Mouse (Mus musculus): ENCODE results near the gene Shd. TPM values are rescaled to one million over a fixed set of nuclear protein-coding genes. Genes with fewer than 3 reads are reported as not detected.
"Not testable (repeated sequence)": the region's sequence is repeated elsewhere in the genome, so short reads cannot be mapped to it uniquely, and the experiment has no call there.

Gene Shd
- 65.1 and 77.9 TPM in 2 replicates for polyA plus RNA-seq (2014; fragmentation: Nextera tagmentation; extraction: Ambion mirVana)

GRCm38 (mm10) chr17:55969966-55970891 is at the start of gene Shd:
Gene Shd (plus strand): TSS chr17:55970467.
- H3K4me1 ChIP-seq (replicated peaks; ENCODE audit: control insufficient read depth, insufficient read depth, low read length) = peaks cover 13% of the 10 kb centered on the region
- H3K27me3 ChIP-seq (ENCODE audit: control insufficient read depth, insufficient read depth, low read length) = no peaks in the 10 kb centered on the region
- no peaks in the 10 kb centered on the region for H3K9me3 ChIP-seq (ENCODE audit: control insufficient read depth, low read length)
- peak; percentile 90 for DNase-seq (ENCODE audit: low spot score)
- peak within 1 kb of the TSS; percentile 91 for H3K4me2 ChIP-seq (ENCODE audit: low read depth, low read length, severe bottlenecking)
- H3K27ac ChIP-seq (ENCODE audit: low read depth, low read length) = peak within 1 kb of the TSS; percentile 75
- H3K4me3 ChIP-seq (ENCODE audit: low read depth, low read length) = peak within 1 kb of the TSS; percentile 57
- H3K9ac ChIP-seq (ENCODE audit: low read length) = peak within 1 kb of the TSS; percentile 85
- ATAC-seq (replicated peaks; ENCODE audit: low FRiP score) = peak; percentile 80
- peaks cover 2% of the 10 kb centered on the region; the same call in 1 of the 2 replicates for H3K36me3 ChIP-seq (ENCODE audit: control insufficient read depth, insufficient read depth, low read length)
- 7% methylated on average over 55 of the region's 55 CpGs for WGBS

- H3K4me1 ChIP-seq (replicated peaks; ENCODE audit: control insufficient read depth, insufficient read depth, low read length) = no peaks in the 10 kb centered on the region
- H3K27me3 ChIP-seq (ENCODE audit: control insufficient read depth, insufficient read depth, low read length) = no peaks in the 10 kb centered on the region
- WGBS = 2% methylated on average over 28 of the region's 33 CpGs
- peak overlapping the region; percentile 70 for H3K4me2 ChIP-seq (ENCODE audit: low read depth, low read length, severe bottlenecking)
- peak; percentile 98 for ATAC-seq (replicated peaks; ENCODE audit: low FRiP score)
- peak overlapping the region; percentile 62; the same call in 1 of the 2 replicates for H3K27ac ChIP-seq (ENCODE audit: low read depth, low read length)
- H3K4me3 ChIP-seq (ENCODE audit: low read depth, low read length) = peak overlapping the region; percentile 46
- no peaks in the 10 kb centered on the region for H3K9me3 ChIP-seq (ENCODE audit: control insufficient read depth, low read length)
- no peaks in the 10 kb centered on the region for H3K36me3 ChIP-seq (ENCODE audit: control insufficient read depth, insufficient read depth, low read length)
- H3K9ac ChIP-seq (ENCODE audit: low read length) = peak overlapping the region; percentile 73
- peak; percentile 87 for DNase-seq (ENCODE audit: low spot score)
These were observed 38.4 kb upstream of the Shd start for GRCm38 (mm10) chr17:55931553-55932502.

GRCm38 (mm10) chr17:55932635-55933034 is 37.6 kb upstream of the Shd start:
- Histone ChIP-seq H3K4me1 (replicated peaks; ENCODE audit: control insufficient read depth, insufficient read depth, low read length) (no peaks in the 10 kb centered on the region), H3K4me3 (ENCODE audit: low read depth, low read length) (peak overlapping the region; percentile 46), H3K4me2 (ENCODE audit: low read depth, low read length, severe bottlenecking) (peak overlapping the region; percentile 70; the same call in 1 of the 2 replicates), H3K27ac (ENCODE audit: low read depth, low read length) (no peak overlapping the region), H3K27me3 (ENCODE audit: control insufficient read depth, insufficient read depth, low read length) (no peaks in the 10 kb centered on the region), H3K9me3 (ENCODE audit: control insufficient read depth, low read length) (no peaks in the 10 kb centered on the region), H3K9ac (ENCODE audit: low read length) (peak overlapping the region; percentile 12; the same call in 1 of the 2 replicates), H3K36me3 (ENCODE audit: control insufficient read depth, insufficient read depth, low read length) (no peaks in the 10 kb centered on the region)
- ATAC-seq (replicated peaks; ENCODE audit: low FRiP score) (peak; percentile 19; the same call in 1 of the 2 replicates), DNase-seq (ENCODE audit: low spot score) (no peak)
- 79% methylated on average over 2 of the region's 2 CpGs for WGBS

- no peak overlapping the region for H3K27ac ChIP-seq (ENCODE audit: low read depth, low read length)
- ATAC-seq (replicated peaks; ENCODE audit: low FRiP score) = no peak
- H3K27me3 ChIP-seq (ENCODE audit: control insufficient read depth, insufficient read depth, low read length) = no peaks in the 10 kb centered on the region
- no peaks in the 10 kb centered on the region for H3K9me3 ChIP-seq (ENCODE audit: control insufficient read depth, low read length)
- H3K4me3 ChIP-seq (ENCODE audit: low read depth, low read length) = no peak overlapping the region
- no peak overlapping the region for H3K4me2 ChIP-seq (ENCODE audit: low read depth, low read length, severe bottlenecking)
- H3K9ac ChIP-seq (ENCODE audit: low read length) = no peak overlapping the region
- WGBS = 94% methylated on average over 15 of the region's 15 CpGs
- no peaks in the 10 kb centered on the region for H3K36me3 ChIP-seq (ENCODE audit: control insufficient read depth, insufficient read depth, low read length)
- peak; percentile 45 for DNase-seq (ENCODE audit: low spot score)
- H3K4me1 ChIP-seq (replicated peaks; ENCODE audit: control insufficient read depth, insufficient read depth, low read length) = no peaks in the 10 kb centered on the region
These were observed 37.1 kb upstream of the Shd start for GRCm38 (mm10) chr17:55933191-55933590.

- ATAC-seq (replicated peaks; ENCODE audit: low FRiP score); H3K27me3 ChIP-seq (ENCODE audit: control insufficient read depth, insufficient read depth, low read length); DNase-seq (ENCODE audit: low spot score); H3K9me3 ChIP-seq (ENCODE audit: control insufficient read depth, low read length); H3K4me1 ChIP-seq (replicated peaks; ENCODE audit: control insufficient read depth, insufficient read depth, low read length); H3K36me3 ChIP-seq (ENCODE audit: control insufficient read depth, insufficient read depth, low read length); H3K9ac ChIP-seq (ENCODE audit: low read length); H3K27ac ChIP-seq (ENCODE audit: low read depth, low read length): not testable (repeated sequence)
- WGBS = 35% methylated on average over 10 of the region's 10 CpGs
- H3K4me2 ChIP-seq (ENCODE audit: low read depth, low read length, severe bottlenecking) = peak overlapping the region; percentile 64
- H3K4me3 ChIP-seq (ENCODE audit: low read depth, low read length) = peak overlapping the region; percentile 38
These were observed 25.8 kb upstream of the Shd start for GRCm38 (mm10) chr17:55944387-55944865.

GRCm38 (mm10) chr17:55944866-55945682 is 25.2 kb upstream of the Shd start:
- under 1% methylated on average over 50 of the region's 56 CpGs for WGBS
- H3K27me3 ChIP-seq (ENCODE audit: control insufficient read depth, insufficient read depth, low read length); H3K9me3 ChIP-seq (ENCODE audit: control insufficient read depth, low read length); H3K36me3 ChIP-seq (ENCODE audit: control insufficient read depth, insufficient read depth, low read length); H3K4me1 ChIP-seq (replicated peaks; ENCODE audit: control insufficient read depth, insufficient read depth, low read length): not testable (repeated sequence)
- peak overlapping the region; percentile 38 for H3K4me3 ChIP-seq (ENCODE audit: low read depth, low read length)
- H3K4me2 ChIP-seq (ENCODE audit: low read depth, low read length, severe bottlenecking) = peak overlapping the region; percentile 64
- H3K9ac ChIP-seq (ENCODE audit: low read length) = peak overlapping the region; percentile 56
- H3K27ac ChIP-seq (ENCODE audit: low read depth, low read length) = peak overlapping the region; percentile 77
- peak; percentile 97 for ATAC-seq (replicated peaks; ENCODE audit: low FRiP score)
- peak; percentile 79 for DNase-seq (ENCODE audit: low spot score)

GRCm38 (mm10) chr17:55945696-55946095 is 24.6 kb upstream of the Shd start:
- H3K4me1 ChIP-seq (replicated peaks; ENCODE audit: control insufficient read depth, insufficient read depth, low read length) = peaks cover 3% of the 10 kb centered on the region; the same call in 1 of the 2 replicates
- ATAC-seq (replicated peaks; ENCODE audit: low FRiP score) (0 out of 2 replicates have a peak, but pooled peaks have one; percentile 0), DNase-seq (ENCODE audit: low spot score) (no peak)
- no peak overlapping the region for H3K27ac ChIP-seq (ENCODE audit: low read depth, low read length)
- H3K9me3 ChIP-seq (ENCODE audit: control insufficient read depth, low read length) = no peaks in the 10 kb centered on the region
- H3K36me3 ChIP-seq (ENCODE audit: control insufficient read depth, insufficient read depth, low read length) = no peaks in the 10 kb centered on the region
- H3K9ac ChIP-seq (ENCODE audit: low read length) = peak overlapping the region; percentile 56
- H3K4me3 ChIP-seq (ENCODE audit: low read depth, low read length) = peak overlapping the region; percentile 38
- H3K27me3 ChIP-seq (ENCODE audit: control insufficient read depth, insufficient read depth, low read length) = no peaks in the 10 kb centered on the region
- H3K4me2 ChIP-seq (ENCODE audit: low read depth, low read length, severe bottlenecking) = peak overlapping the region; percentile 64
- 40% methylated on average over 5 of the region's 5 CpGs for WGBS

Measured in forebrain, embryonic 11.5 days (tissue).